Mouse (Mus musculus) embryonic facial prominence, embryonic 12.5 days (tissue): Measurements from ENCODE around the gene Tsg101. TPM values are rescaled to one million over a fixed set of nuclear protein-coding genes. Genes with fewer than 3 reads are reported as not detected.

ENCODE experiments used
- ATAC-seq: fragments of 200-750 bp; cut with Nextera tagmentation; 2 replicates; pipeline ENCODE4 v1.8.0; 2017; ENCODE audit not compliant: insufficient number of reproducible peaks, insufficient read depth, low FRiP score, low TSS enrichment
- H3K27ac ChIP-seq: fragments of 300-500 bp; sonication (generic); 2 replicates; pipeline ENCODE4 v1.5.1; 2016; ENCODE audit warnings: mild to moderate bottlenecking
- H3K27me3 ChIP-seq: fragments of 300-500 bp; sonication (generic); 2 replicates; pipeline ENCODE4 v1.6.1; 2016; ENCODE audit warnings: mild to moderate bottlenecking, moderate library complexity
- H3K36me3 ChIP-seq: fragments of 300-500 bp; sonication (generic); 2 replicates; pipeline ENCODE4 v1.6.1; 2016; ENCODE audit warnings: mild to moderate bottlenecking
- H3K4me1 ChIP-seq: fragments of 300-500 bp; sonication (generic); 2 replicates; pipeline ENCODE4 v1.6.1; 2016
- H3K4me2 ChIP-seq: fragments of 300-500 bp; sonication (generic); replicated peaks from 2 replicates; pipeline ENCODE4 v1.6.1; 2016; ENCODE audit warnings: mild to moderate bottlenecking, moderate library complexity
- H3K4me3 ChIP-seq: fragments of 300-500 bp; sonication (generic); 2 replicates; pipeline ENCODE4 v1.5.1; 2016; ENCODE audit warnings: mild to moderate bottlenecking
- H3K9ac ChIP-seq: fragments of 300-500 bp; sonication (generic); 2 replicates; pipeline ENCODE4 v1.6.1; 2016; ENCODE audit warnings: mild to moderate bottlenecking, moderate library complexity
- H3K9me3 ChIP-seq: fragments of 300-500 bp; sonication (generic); 2 replicates; pipeline ENCODE4 v1.6.1; 2016; ENCODE audit warnings: mild to moderate bottlenecking, moderate library complexity
- WGBS: fragments of 180-500 bp; shearing (Covaris S2); methylation state at CpG from one replicate; pipeline ENCODE4 v1.1.7; 2016; 5-methylcytosine and 5-hydroxymethylcytosine counted together
- polyA plus RNA-seq: library from polyadenylated mRNA; unstranded; fragments of >200 nt; fragmentation: Nextera tagmentation; extraction: Ambion mirVana; gene quantifications from 2 replicates; pipeline ENCODE4 v1.2.1, GENCODE M21; 2016

Tsg101 gene
- polyA plus RNA-seq = 210 and 232 TPM in 2 replicates

GRCm38 (mm10) chr7:46919551-46920176, at the start of gene Tsg101:
Gene Tsg101 (minus strand): TSS chr7:46919969.
- peak; percentile 93 for ATAC-seq
- H3K4me1 ChIP-seq = peaks cover 15% of the 10 kb centered on the region

DNA sequence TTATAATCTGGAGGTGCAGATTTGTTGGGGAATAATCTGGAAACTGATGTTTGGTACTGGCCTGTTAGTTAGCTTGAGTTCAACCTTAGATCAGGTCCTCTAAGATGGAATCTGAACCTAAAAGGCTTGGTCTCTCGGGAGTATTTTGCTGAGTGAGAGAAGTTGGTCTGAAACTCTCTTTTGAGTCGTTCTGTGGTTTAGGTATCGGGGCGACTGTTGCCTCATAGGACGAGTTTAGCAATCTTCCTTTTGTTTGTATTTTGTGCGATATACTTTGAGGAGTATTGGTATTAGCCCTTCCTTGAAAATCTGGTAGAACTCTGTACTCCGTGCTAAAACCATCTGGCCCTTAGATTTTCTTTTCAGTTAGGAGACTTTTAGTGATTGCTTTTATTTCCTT, 44.3 kb upstream of the Tsg101 start:
- H3K4me3 ChIP-seq = no peak overlapping the region
- no peaks in the 10 kb centered on the region for H3K36me3 ChIP-seq
- no peak overlapping the region for H3K4me2 ChIP-seq
- no peak overlapping the region for H3K27ac ChIP-seq
- H3K27me3 ChIP-seq = peaks cover 4% of the 10 kb centered on the region; the same call in 1 of the 2 replicates
- ATAC-seq = no peak
- H3K4me1 ChIP-seq = no peaks in the 10 kb centered on the region
- H3K9ac ChIP-seq = no peak overlapping the region
- WGBS = 81% methylated on average over 7 of the region's 7 CpGs
- H3K9me3 ChIP-seq = no peaks in the 10 kb centered on the region

More at GRCm38 (mm10) chr7:46919551-46920176, at the start of gene Tsg101:
- peak within 1 kb of the TSS; percentile 96 for H3K27ac ChIP-seq
- WGBS = under 1% methylated on average over 75 of the region's 75 CpGs
- peaks cover 15% of the 10 kb centered on the region for H3K36me3 ChIP-seq
- H3K27me3 ChIP-seq = no peaks in the 10 kb centered on the region
- H3K9me3 ChIP-seq = no peaks in the 10 kb centered on the region
- H3K4me3 ChIP-seq = peak within 1 kb of the TSS; percentile 94
- H3K9ac ChIP-seq = peak within 1 kb of the TSS; percentile 96
- peak within 1 kb of the TSS; percentile 49 for H3K4me2 ChIP-seq

- 0% methylated on average over 9 of the region's 9 CpGs for WGBS
- Histone ChIP-seq H3K4me2 (no peak overlapping the region), H3K9ac (no peak overlapping the region)
Measured at GRCm38 (mm10) chr7:46962806-46963618, 43.2 kb upstream of the Tsg101 start.

GRCm38 (mm10) chr7:46962132-46962531, 42.4 kb upstream of the Tsg101 start:
- Histone ChIP-seq H3K4me2 (no peak overlapping the region), H3K27me3 (peaks cover 4% of the 10 kb centered on the region; the same call in 1 of the 2 replicates), H3K36me3 (no peaks in the 10 kb centered on the region), H3K27ac (no peak overlapping the region), H3K4me3 (no peak overlapping the region), H3K9me3 (no peaks in the 10 kb centered on the region), H3K9ac (no peak overlapping the region), H3K4me1 (peaks cover 7% of the 10 kb centered on the region; the same call in 1 of the 2 replicates)
- ATAC-seq = no peak

More at GRCm38 (mm10) chr7:46962806-46963618, 43.2 kb upstream of the Tsg101 start:
- H3K4me3 ChIP-seq = no peak overlapping the region
- no peaks in the 10 kb centered on the region for H3K36me3 ChIP-seq
- no peaks in the 10 kb centered on the region for H3K9me3 ChIP-seq
- peaks cover 4% of the 10 kb centered on the region; the same call in 1 of the 2 replicates for H3K27me3 ChIP-seq
- 0 out of 2 replicates have a peak, but pooled peaks have one; percentile 43 for ATAC-seq
- 0 out of 2 replicates have a peak, but pooled peaks cover 3% of the 10 kb centered on the region for H3K4me1 ChIP-seq
- H3K27ac ChIP-seq = no peak overlapping the region

DNA sequence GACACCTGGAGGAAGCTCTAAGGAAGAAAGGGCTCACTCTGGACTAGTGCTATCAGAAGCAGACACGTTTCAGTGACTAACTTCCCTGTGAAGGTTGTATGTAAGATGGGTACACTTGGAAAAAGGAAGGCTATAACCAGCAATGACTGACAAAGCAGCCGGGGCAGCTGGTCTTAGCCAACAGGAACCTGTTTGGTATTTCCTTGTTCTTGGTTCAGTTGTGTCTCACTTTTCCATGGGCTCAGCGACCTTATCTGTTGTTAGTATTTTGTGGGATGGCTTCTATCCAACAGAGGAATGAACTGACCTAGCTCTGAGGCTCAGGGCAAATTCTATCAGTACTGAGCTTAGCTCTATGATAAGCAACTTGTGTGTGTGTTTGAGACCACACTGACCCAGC, 41.2 kb upstream of the Tsg101 start:
- Histone ChIP-seq H3K9ac (no peak overlapping the region), H3K27ac (no peak overlapping the region), H3K36me3 (no peaks in the 10 kb centered on the region), H3K4me1 (peaks cover 7% of the 10 kb centered on the region; the same call in 1 of the 2 replicates), H3K9me3 (no peaks in the 10 kb centered on the region), H3K4me3 (no peak overlapping the region), H3K4me2 (no peak overlapping the region), H3K27me3 (peaks cover 4% of the 10 kb centered on the region; the same call in 1 of the 2 replicates)
- no peak for ATAC-seq
- 56% methylated on average over 3 of the region's 3 CpGs for WGBS

DNA sequence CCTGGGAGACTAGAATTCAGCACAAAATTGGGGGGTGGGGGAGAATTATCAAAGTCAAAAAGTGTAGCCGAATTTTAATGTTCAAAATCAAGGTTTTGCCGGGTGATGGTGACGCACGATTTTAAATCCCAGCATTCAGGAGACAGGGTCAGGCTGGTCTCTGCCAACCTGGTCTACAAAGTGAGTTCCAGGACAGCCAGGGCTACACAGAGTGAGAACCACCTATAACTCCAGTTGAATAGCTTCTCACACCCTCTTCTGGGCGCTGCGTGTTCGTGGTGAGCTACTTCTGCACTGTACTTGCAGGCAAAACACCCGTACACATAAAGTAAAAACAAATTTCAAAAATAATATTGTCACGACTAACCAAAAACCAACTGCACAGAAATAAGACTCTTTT, 39.1 kb upstream of the Tsg101 start:
- ATAC-seq = no peak
- peaks cover 4% of the 10 kb centered on the region; the same call in 1 of the 2 replicates for H3K27me3 ChIP-seq
- no peak overlapping the region for H3K27ac ChIP-seq
- peak overlapping the region; percentile 78 for H3K9ac ChIP-seq
- H3K36me3 ChIP-seq = peaks cover 16% of the 10 kb centered on the region
- H3K4me1 ChIP-seq = peaks cover 7% of the 10 kb centered on the region; the same call in 1 of the 2 replicates
- H3K4me2 ChIP-seq = peak overlapping the region; percentile 78
- 21% methylated on average over 9 of the region's 9 CpGs for WGBS
- H3K9me3 ChIP-seq = no peaks in the 10 kb centered on the region
- peak overlapping the region; percentile 80 for H3K4me3 ChIP-seq

- Histone ChIP-seq H3K4me3 (peak within 1 kb of the TSS; percentile 80), H3K4me1 (peaks cover 7% of the 10 kb centered on the region; the same call in 1 of the 2 replicates), H3K27ac (peak within 1 kb of the TSS; percentile 50), H3K4me2 (peak within 1 kb of the TSS; percentile 78), H3K27me3 (peaks cover 4% of the 10 kb centered on the region; the same call in 1 of the 2 replicates), H3K9me3 (no peaks in the 10 kb centered on the region), H3K36me3 (peaks cover 16% of the 10 kb centered on the region), H3K9ac (peak within 1 kb of the TSS; percentile 78)
- under 1% methylated on average over 51 of the region's 51 CpGs for WGBS
- ATAC-seq = peak; percentile 85
Measured at GRCm38 (mm10) chr7:46957831-46958691, 38.3 kb upstream of the Tsg101 start, which contains the start of gene Uevld. Gene Uevld (minus strand): TSS chr7:46958527.

- peaks cover 50% of the 10 kb centered on the region for H3K36me3 ChIP-seq
- H3K4me2 ChIP-seq = no peak overlapping the region
- no peaks in the 10 kb centered on the region for H3K27me3 ChIP-seq
- no peaks in the 10 kb centered on the region for H3K4me1 ChIP-seq
- WGBS = 59% methylated on average over 4 of the region's 4 CpGs
- no peak overlapping the region for H3K4me3 ChIP-seq
- no peak overlapping the region for H3K9ac ChIP-seq
- ATAC-seq = no peak
- H3K27ac ChIP-seq = no peak overlapping the region
- H3K9me3 ChIP-seq = no peaks in the 10 kb centered on the region
Measured at GRCm38 (mm10) chr7:46935847-46936246, 16.1 kb upstream of the Tsg101 start.

DNA sequence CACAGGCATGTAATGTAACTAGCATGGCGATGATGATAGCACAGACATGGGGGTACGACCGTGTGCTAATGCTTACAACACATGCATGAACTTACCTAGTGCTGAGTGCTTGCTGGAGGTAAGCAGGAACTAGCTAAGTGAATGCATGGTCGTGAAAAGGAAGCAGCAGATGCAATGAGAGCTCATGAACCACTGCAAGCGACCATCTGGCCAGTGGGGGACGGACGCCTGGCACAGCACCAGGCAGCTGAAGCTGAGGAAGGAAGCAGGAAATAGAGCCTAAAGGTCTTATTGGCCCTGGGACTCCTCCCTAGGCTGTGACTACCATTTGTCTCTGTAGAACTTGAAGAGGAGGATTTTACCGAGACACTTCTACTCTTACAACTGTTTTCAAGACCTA, 15.0 kb upstream of the Tsg101 start:
- no peaks in the 10 kb centered on the region for H3K4me1 ChIP-seq
- no peak overlapping the region for H3K4me3 ChIP-seq
- no peak for ATAC-seq
- no peak overlapping the region for H3K4me2 ChIP-seq
- peaks cover 48% of the 10 kb centered on the region for H3K36me3 ChIP-seq
- H3K27me3 ChIP-seq = no peaks in the 10 kb centered on the region
- H3K9ac ChIP-seq = no peak overlapping the region
- no peak overlapping the region for H3K27ac ChIP-seq
- WGBS = 86% methylated on average over 8 of the region's 8 CpGs
- no peaks in the 10 kb centered on the region for H3K9me3 ChIP-seq

DNA sequence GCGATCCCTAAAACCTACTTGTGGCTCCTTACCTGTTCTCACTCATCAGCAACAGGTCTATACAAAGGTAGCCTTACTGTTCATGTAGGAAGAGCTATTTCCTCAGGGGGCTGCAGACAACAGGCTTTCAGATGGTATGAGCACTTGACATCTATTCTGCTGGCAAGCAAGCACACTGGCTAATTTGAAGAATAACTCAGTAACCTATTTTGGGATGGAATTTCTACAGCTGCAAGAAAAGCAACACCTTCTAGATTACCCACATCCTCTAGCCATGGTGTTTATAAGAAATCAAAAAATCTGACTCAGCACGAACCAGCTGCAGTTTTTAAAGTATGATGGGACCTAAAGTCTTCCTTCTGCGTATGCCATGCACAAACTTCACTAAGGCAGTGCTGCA, 11.6 kb upstream of the Tsg101 start:
- Histone ChIP-seq H3K9me3 (no peaks in the 10 kb centered on the region), H3K27me3 (no peaks in the 10 kb centered on the region), H3K4me3 (no peak overlapping the region), H3K9ac (no peak overlapping the region), H3K27ac (no peak overlapping the region), H3K4me1 (no peaks in the 10 kb centered on the region), H3K4me2 (no peak overlapping the region), H3K36me3 (peaks cover 24% of the 10 kb centered on the region)
- ATAC-seq = no peak
- WGBS = 94% methylated on average over 3 of the region's 3 CpGs

DNA sequence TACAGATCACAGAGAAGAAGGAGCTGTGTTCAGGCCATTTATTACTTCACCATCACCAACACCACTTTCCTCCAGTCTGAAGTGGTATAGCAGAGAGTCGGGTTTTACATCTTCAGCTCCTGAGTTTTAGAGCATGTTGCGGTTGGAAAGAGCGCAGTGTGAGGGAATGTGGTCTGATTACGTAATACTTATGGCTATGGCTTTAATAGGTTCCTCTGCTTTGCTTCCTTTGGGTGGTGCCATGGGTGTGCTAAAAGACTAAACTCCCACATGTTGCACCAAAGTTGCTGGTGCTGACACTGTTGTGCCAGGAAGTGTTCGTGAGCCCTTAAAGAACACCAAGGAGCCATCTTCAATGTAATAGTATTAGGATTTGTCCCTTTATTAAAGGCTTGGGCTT, 8.5 kb upstream of the Tsg101 start:
- no peak for ATAC-seq
- 93% methylated on average over 5 of the region's 5 CpGs for WGBS
- H3K36me3 ChIP-seq = peaks cover 17% of the 10 kb centered on the region
- H3K9ac ChIP-seq = no peak overlapping the region
- H3K27ac ChIP-seq = no peak overlapping the region
- no peaks in the 10 kb centered on the region for H3K9me3 ChIP-seq
- no peaks in the 10 kb centered on the region for H3K4me1 ChIP-seq
- no peak overlapping the region for H3K4me2 ChIP-seq
- no peaks in the 10 kb centered on the region for H3K27me3 ChIP-seq
- H3K4me3 ChIP-seq = no peak overlapping the region
